Mouse (Mus musculus) bone marrow, adult 2 months (tissue): Measurements from ENCODE around the gene Kncn.

Experiments used
- CTCF ChIP-seq: fragments of 200-500 bp; IDR thresholded peaks from 2 replicates; pipeline ENCODE4 v1.5.1; 2011; ENCODE audit warnings: low read length, control low read depth; ENCODE audit not compliant: control insufficient read depth, insufficient read depth
- POLR2A ChIP-seq: fragments of 200-500 bp; IDR thresholded peaks from 2 replicates; pipeline ENCODE4 v1.6.1; 2011; ENCODE audit warnings: low read depth, mild to moderate bottlenecking, control low read depth, low read length, borderline replicate concordance; ENCODE audit not compliant: control insufficient read depth

DNA sequence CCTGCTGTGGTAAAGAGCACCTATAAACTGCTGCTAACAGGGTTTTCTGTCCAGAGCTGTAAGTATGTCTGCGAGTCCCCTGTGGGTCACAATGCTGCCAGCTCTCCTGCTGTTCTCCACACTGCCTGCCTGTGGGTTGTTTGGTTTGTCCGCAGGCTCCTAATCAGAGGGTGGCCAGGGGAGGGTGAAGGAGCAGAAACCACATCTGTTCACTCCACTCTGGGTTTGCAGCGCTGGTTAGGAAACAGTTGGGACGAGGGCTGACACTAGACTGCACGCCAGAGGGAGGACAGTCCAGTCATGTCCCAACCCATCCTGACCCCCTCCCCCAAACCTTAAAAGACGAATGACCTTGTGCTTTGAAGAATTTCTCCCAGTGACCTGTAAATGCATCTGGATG lies 29.1 kb upstream of the Kncn start:
- no peak for TF ChIP-seq CTCF
- no peak for TF ChIP-seq POLR2A
